Mouse (Mus musculus): ENCODE measurements around the gene Cfap44. TPM values are rescaled to one million over a fixed set of nuclear protein-coding genes. Genes with fewer than 3 reads are reported as not detected.
"Not testable (repeated sequence)": the region's sequence is repeated elsewhere in the genome, so short reads cannot be mapped to it uniquely, and the experiment has no call there.

The Cfap44 gene
- total RNA-seq, 2 experiments from 2014 or later: 0.59 TPM; not detected in 1

DNA sequence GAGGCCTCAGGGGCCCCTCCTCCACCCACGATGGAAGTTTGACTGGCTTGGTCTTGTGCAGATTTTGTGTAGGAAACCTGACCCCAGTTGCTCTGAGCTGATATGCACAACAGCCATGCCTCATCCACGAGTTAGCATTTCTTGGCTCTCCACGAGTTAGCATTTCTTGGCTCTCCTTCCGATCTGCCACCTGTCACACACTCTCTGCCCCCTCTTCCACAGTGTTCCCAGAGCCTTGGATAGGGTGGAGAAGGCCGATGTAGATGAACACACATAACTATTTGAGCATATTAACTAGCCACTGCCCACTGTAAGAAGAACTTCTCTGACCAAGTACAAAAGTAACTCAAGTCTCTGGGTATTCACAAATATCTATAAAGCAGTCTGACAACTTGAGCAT, 33.9 kb downstream of the Cfap44 start:
- DNase-seq: no peak

DNA sequence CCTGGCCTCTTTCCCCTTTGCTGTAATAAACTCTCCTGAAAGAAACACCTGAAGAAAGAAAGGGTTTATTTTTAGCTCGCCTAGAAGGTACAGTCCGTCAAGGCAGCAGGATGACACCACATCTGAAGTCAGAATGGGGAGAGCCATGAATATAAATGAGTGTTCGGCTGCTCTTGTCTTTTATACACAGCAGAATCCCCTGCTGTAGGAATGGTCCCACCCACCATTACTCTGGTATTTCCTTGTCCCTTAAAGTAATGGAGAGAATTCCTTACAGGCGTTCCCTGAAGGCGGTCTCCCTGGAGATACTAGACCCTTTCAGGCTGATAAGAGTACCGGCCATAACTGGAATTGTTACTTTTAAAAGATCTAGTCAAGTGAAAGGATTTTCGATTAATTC, 35.4 kb downstream of the Cfap44 start:
- no peak for DNase-seq

DNA sequence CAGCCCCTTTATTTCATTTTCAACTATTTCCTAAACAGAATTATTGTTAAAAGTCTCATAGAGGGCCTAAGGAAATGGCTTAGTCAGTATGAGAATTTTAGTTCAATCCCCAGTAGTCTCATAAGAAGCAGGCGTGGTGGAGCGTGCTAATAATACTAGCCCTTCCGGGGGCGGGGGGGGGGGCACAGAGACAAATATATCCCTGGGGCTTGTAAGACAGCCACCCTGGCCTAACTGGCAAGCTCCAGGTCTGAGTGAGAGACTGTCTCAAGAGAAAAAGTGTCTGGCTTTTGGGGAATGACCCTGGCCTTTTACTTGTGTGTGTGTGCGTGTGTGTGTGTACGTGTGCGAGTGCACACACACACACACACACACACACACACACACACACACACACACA, 40.3 kb downstream of the Cfap44 start:
- DNase-seq: no peak

DNA sequence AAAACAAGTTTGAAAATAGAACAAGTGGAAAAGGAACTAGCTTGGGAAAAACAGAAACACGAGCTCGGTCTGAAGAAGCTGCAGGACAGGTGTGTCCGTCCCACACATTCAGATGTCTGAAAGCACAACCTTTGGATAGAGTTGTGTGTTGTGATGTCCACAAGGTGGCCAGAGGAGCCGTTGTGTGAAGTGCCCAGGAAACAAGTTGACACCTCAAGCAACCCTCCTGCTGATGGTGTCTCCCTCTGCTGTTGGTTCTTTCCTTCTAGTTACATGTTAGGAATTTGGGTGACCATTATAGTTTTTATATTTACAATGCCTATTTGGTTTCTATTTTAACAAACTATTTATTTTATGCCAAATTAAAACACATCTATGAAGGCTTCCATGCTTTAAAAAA, 40.9 kb downstream of the Cfap44 start:
- DNase-seq: no peak

DNA sequence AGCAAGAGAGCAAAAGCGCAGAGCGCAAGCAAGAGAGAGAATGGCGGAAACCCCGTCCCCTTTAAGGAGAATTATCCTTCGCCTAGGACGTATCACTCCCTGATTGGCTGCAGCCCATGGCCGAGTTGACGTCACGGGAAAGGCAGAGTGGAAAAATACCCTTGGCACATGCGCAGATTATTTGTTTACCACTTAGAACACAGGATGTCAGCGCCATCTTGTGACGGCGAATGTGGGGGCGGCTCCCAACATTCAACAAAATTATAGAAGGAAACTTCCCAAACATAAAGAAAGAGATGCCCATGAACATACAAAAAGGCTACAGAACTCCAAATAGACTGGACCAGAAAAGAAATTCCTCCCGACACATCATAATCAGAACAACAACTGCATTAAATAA, 47.3 kb downstream of the Cfap44 start:
- not testable (repeated sequence) for DNase-seq

DNA sequence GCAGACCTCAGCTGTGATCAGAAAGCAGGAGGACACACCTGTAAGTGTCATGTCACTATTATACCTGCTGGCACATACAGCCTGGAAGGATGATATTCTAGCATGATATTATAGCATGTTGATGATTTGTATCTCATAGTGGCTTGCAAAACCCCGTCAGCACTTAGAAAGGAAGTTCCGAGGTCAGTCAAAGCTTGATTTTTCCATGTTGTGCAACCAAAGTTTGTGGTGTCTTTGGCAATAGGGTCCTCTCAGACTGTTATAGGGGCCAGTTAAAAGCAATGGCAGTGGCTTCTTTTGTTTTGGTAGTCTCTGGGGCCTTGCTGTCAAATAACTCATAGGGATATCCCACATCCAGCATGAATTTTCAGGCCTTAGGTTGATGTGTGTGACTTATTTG, 63.3 kb downstream of the Cfap44 start:
- no peak for DNase-seq

DNA sequence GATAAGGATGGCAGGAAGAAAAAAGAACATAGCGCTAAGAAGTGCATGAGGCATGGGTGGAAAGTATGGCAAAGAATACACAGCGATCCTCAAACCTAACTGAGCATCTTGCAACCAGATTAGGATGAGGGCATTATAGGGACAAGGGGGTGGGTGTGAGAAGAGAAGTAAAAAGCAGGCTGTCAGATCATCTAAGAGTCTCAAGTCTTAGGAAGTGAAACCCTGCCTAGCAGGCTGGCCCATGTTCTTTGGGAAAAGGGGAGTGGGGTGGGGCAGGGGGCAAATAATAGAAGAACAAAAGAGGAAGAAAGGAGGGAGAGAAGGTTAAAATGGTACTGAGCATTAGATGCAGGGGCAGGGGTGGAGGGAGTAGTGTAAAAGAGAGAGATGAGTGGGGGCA, 64.2 kb downstream of the Cfap44 start:
- DNase-seq: no peak

DNA sequence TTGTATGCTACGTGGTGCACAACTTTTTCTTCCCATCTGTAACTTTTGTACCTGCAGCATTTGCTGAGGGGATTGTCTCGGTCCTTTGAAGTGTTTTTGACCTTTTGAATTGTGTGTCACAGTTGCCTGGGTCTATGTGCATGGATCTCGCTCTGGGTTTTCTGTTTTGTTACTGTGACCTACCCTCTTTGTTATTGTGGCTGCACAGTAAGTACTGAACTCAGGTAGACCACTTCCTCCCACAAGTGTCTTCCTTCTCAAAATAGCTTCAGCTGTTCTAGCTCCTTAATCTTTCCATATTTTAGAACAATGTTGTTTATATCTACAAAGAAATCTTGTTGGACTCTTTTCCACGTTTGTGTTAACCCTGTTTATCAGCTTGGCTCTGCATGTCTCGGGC, 66.3 kb downstream of the Cfap44 start:
- DNase-seq: no peak

DNA sequence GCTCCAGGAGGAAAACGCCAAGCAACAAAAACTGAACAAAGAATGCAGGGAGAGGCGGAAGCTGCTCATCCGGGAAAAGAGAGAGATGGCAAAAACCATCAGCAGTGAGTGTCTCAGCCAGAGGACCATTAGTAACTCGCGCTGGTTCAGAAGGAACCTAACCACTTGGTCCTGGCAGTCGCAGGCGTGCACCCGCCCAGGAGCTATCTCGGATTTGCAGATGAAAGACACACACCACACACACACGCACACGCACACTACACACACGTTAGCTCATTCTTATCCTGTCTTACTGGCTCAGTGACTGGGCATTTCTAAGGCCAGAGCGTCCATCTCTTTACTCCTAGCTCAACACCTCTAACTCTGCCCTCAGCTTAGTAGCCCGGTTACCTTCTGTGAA, 80.7 kb downstream of the Cfap44 start:
- DNase-seq: no peak

DNA sequence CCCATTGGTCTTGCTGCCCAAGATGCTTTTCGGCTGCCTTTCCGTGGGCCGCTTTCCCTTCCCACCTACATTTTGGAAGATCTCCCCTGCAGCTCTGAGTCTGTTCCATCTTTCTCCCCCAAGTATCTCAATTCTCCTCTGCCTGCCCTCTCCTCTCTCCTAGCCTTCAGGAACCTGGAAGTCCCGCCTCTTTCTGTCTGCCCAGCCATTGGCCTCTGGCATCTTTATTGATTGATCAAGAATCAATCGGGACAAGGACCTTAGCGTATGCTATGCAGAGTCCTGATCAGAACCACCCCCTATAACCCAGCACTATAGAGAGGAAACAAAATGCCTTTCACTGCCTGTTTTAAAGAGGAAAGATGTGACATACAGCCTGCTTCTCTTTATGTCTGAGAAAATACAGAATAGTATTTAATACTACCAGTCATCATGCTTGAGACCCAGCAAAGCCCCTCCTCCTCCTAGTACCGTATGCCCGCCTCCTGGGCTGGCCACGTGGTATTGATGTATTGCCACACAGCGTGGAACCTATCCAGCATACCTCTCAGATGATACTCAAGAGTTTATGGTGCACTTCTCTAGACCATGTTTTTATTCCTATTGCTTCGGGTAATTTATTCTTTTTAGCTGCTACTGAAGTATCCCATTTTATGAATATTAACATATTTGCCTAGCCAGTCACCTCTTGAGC, 81.2 kb downstream of the Cfap44 start:
- no peak for DNase-seq

DNA sequence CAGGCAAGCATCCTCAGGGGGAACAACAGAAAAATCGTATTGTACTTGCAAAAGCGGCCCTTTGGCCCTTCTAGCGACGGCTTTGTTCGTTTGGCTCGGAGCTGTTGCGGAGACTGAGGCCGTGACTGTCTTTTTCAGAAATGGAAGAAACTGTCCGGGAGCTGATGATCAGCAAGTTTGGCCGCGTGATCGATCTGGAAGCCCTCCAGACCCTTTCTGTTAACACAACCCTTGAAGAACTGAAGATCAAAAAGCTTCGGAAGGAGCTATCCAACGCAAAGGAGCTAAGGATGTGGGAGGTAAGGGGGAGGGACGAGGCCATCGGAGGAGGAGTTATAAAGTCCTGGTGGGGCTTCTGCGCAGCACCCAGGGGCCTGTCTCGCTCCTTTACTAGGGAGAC, 84.2 kb downstream of the Cfap44 start:
- DNase-seq: no peak

DNA sequence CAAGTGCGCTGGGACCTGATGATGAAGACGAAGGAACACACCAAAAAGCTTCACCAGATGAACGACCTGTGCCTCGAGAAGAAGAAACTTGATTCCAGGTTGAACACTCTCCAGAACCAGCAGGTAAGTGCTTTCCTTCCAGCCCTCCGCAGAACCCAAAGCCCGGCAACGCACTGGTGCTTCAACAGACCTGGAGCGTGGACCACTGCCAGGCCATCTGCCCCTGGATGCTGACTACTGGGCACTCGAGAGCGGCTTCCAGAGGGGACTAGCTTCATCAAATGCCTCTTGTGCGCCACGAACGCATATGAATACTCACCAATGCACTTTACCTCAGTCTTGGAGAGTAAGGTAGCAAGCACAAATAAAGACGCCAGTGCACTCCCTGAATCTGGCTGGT, 85.3 kb downstream of the Cfap44 start:
- DNase-seq: no peak

DNA sequence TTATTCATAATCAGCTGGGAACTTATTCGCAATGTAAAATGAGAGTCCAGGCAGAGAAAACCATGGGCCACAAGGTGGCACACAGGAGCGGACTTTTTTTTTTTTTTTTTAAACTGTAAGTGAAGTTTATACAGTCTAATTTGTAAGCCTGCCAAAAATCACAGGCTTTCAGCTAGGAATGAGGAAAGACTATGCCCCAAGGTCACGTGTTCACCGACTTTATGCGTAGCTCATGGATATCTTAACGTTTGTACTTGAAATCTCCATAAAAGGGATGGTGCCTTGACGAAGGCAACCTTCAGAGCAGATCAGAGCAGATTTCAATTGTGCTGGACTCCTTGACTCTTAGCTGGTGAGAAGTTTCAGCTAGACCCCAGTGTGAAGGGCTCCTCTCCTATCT, 86.0 kb downstream of the Cfap44 start:
- no peak for DNase-seq

DNA sequence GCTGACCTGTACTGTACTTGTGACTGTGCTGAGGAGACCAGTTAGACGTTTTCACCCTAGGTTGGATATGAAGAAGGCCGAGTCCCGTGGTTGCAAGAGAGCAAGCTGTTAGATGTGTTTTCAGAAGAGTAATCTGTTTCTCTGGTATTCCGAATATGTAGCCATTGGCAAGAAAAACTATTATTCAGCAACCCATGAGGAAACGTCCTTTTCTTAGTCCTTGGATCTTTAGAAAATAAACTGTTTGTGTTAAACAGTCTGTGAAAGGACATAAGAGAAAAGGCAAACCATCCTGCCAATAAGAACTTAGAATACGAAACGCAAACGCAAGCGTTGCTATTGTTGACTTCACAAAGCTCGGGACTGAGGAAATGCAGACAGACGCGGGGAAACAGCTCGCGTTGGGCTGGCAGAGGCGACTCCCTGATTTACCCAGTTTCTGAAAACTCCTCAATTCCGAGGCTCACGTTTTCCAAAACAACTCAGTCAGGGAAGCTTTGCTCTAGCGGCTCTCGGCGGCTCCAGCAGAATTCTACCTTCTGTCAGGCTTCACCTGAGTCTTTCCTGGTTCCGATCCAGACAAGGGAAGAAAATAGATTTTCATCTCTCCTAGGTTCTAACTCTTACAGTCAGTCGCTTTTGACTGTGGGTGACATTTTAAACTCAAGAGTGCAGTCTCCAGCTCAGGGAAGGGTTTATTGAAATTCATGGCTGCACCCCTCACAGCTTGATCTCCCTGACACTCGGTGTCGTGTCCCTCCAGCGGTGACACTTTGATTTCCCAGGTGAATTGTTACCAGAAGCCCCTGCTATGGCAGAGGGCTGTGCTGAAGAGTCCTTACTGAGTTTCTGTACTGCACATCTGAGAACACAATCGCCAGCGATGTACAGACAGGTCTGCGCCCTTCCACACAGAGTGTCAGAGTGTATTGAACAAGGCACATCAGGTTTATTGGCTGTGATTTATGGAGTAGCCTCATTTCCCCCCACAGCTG, 87.3 kb downstream of the Cfap44 start:
- no peak for DNase-seq

DNA sequence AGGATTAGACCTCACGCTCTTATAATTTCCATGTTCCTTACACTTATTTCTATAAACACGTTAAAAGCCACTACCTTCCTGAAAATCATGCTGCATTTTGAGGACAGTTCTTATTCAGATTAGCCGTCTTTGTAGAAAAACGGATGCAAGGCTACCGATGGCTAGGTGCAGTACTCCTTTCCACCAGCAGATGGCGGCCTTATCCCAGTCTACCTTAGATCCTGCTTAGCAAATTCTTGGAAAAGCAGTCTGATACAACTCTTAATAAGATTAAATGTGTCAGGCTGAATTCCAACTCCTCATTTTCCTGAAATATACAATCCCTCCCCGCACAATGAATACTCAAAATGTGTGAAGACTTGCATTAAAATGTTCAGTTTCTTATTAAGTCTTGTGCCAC, 89.5 kb downstream of the Cfap44 start:
- peak; percentile 67 to 90 for DNase-seq

DNA sequence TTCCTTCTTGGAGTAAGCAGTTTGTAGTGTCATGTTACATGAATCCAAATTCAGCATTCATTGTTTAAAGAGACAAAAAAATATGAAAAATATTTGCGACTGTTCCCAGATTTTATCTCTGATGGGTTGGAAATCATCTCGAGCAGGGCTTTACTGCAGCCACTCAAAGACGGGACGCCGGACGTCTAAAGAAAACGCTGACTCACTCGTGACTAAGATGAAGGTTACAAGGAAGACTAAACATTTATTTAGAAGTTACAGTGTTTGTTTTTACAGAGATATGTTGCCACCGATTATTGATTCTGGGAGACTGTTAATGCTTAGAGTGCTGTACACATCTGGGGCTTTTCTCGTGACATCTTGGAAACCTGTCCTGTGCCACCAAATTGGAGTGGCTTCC, 90.2 kb downstream of the Cfap44 start:
- DNase-seq: no peak

DNA sequence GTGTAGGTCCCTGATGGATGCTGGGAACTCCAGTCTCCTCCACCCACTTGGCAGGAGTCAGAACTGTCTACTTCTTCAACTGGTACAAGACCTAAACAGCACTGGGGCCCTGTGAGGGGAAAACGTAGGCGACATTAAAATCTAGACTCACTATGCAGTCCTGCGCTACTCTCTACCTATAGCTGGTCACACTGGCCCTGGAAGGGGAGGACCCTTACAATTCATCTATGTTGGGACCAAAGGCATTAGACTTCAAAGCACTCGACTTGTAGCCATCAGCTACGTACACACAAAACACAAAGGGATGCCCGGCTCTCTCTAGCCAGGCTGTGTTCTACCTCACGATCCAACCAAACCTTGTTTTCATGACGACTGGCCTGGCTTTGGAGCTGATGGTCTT, 91.1 kb downstream of the Cfap44 start:
- DNase-seq: no peak

DNA sequence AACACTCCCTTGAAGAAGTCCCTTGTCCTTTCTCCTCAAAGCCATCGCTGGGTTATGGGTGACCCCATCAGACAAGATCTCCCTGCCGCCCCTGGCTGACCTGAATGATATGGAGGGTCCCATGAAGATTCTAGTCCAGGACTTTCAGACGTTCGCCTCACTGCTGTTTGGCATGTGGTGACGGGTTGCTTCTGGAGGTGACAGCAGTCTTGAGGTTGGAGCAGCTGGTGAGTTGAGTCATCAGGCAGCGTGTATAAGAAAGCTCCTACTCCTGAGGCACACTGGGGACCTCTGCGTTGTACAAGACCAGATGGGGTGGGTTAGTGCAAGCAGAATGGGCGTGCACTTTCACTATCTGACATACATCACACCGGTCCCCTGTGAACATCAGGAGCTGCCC, 92.0 kb downstream of the Cfap44 start:
- DNase-seq: no peak

DNA sequence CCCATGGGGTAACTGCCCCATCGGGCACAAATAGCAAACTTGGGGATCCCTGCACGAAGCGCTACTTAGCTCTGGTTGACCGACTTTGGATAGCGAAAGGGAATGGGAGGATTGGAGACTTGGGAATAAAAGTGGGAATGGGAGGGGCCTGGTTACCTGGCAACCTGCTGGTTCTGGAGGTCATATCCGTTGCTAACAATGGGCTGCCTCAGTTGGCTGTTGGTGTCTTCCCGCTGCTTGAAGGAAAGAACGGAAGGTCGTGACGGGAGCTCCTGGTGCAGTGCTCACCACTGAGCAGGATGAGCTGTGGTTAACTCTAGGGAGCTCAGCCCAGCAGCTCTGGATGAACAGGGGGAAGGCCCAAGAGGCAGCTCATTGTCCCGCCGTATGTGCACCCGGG, 92.6 kb downstream of the Cfap44 start:
- peak in 1 of 2 experiments; percentile 1 for DNase-seq

DNA sequence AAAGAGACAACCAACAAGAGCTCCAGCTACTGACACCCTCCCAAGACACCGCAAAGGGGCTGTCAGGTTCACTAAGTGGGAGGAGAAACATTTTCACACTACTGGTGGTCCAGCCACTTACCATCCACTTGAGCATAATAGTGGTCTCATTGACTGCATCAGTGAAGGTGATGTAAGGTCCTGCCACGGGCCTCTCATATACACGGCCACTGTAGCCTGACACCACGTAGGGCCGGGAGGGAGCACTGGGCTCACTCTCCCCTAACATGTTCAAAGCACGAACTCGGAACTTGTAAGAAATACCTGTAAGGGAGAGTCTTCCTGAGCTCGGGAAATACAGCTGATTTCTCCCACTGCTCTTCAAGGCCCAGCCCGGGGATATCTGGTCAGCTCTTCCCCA, 96.5 kb downstream of the Cfap44 start:
- DNase-seq: no peak

DNA sequence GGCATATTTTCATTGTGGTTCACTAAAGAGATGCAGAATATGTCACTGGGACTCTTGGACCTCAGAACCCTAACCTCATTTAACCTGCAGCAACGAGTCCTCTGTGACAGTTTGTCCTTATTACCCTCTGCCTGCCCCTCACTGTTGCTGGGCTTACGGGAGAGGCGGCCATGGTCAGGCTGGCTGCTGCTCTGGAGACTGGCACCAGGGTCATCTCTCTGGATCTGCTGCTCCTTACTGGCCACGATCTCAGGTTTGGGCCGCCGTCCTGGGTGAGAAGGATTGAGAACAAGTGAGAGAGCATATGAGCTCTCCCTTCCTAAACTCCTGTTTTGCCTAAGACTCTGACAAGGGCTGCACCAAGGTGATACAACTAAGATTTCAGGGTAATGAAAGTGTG, 97.6 kb downstream of the Cfap44 start:
- no peak for DNase-seq

DNA sequence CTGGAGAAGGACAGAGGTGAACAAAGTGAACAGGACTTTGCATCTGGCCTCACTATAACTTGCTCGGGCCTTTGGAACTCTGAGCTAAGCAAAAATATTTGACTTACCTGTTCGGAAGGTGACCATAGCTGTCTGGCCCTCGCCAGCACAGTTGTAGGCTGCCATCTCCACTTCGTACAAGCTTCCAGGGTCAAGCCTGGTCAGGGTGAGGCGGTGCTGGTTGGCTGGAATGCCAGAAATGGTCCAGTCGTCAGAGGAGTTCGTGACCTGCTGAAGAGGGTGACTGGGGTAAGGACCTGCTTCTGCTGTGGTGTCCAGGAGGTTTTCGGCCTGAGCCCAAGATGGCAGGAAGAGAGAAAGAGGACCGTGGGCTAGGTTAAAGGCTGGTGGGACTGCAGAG, 98.1 kb downstream of the Cfap44 start:
- DNase-seq: no peak

DNA sequence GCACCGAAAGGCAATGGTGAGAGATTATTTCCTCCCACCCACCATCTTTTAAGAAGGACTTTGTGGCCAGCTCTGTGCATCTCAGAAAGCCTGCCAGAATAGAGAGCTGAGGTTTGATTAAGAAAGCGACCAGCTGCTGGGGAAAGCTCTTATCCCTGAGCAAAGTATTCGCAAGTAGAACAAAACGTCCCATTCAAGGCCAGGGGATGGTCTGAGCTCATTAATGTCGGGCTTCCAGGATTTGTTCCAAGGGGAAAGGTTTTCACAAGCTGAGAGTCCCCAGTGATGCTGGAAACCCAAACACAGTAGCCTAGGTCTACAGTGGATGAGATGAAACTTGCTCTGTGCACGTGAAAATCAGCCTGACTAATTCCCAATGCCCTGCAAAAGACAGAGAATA, 99.3 kb downstream of the Cfap44 start:
- DNase-seq: peak; percentile 67 to 81

Measured in heart, adult 18-20 months (tissue).